Mouse (Mus musculus): ENCODE data around the gene Ube2h. TPM values are rescaled to one million over a fixed set of nuclear protein-coding genes. Genes with fewer than 3 reads are reported as not detected.

Ube2h gene
- polyA plus RNA-seq, 1 experiment from 2014 or later: 18.6 TPM

GRCm38 (mm10) chr6:30248708-30249107 is 55.6 kb downstream of the Ube2h start:
- WGBS: 78% methylated on average over 3 of the region's 3 CpGs
- H3K27me3 ChIP-seq (replicated peaks; ENCODE audit: control insufficient read depth, insufficient read depth, low read length): no peaks in the 10 kb centered on the region
- H3K27ac ChIP-seq (ENCODE audit: low read depth, low read length): no peak overlapping the region
- ATAC-seq: no peak
- no peak overlapping the region for H3K4me2 ChIP-seq (replicated peaks; ENCODE audit: low read depth)
- H3K4me1 ChIP-seq (replicated peaks; ENCODE audit: control insufficient read depth, insufficient read depth, low read length): no peaks in the 10 kb centered on the region
- no peak overlapping the region for H3K4me3 ChIP-seq (ENCODE audit: low read depth, low read length)
- peaks cover 14% of the 10 kb centered on the region for H3K36me3 ChIP-seq (ENCODE audit: control insufficient read depth, insufficient read depth)
- no peaks in the 10 kb centered on the region for H3K9me3 ChIP-seq (ENCODE audit: control insufficient read depth)
- TF ChIP-seq CTCF (IDR thresholded peaks at IDR 0.05; ENCODE audit: low read depth): no peak
- no peak overlapping the region for H3K9ac ChIP-seq (ENCODE audit: low read depth, low read length)

- H3K36me3 ChIP-seq (ENCODE audit: control insufficient read depth, insufficient read depth): 0 out of 2 replicates have a peak, but pooled peaks cover 4% of the 10 kb centered on the region
- TF ChIP-seq CTCF (IDR thresholded peaks at IDR 0.05; ENCODE audit: low read depth): no peak
- ATAC-seq: no peak
- no peak overlapping the region for H3K4me3 ChIP-seq (ENCODE audit: low read depth, low read length)
- H3K27ac ChIP-seq (ENCODE audit: low read depth, low read length): no peak overlapping the region
- no peaks in the 10 kb centered on the region for H3K4me1 ChIP-seq (replicated peaks; ENCODE audit: control insufficient read depth, insufficient read depth, low read length)
- H3K9ac ChIP-seq (ENCODE audit: low read depth, low read length): no peak overlapping the region
- H3K9me3 ChIP-seq (ENCODE audit: control insufficient read depth): no peaks in the 10 kb centered on the region
- 85% methylated on average over 5 of the region's 5 CpGs for WGBS
- no peaks in the 10 kb centered on the region for H3K27me3 ChIP-seq (replicated peaks; ENCODE audit: control insufficient read depth, insufficient read depth, low read length)
- no peak overlapping the region for H3K4me2 ChIP-seq (replicated peaks; ENCODE audit: low read depth)
These were observed 58.4 kb downstream of the Ube2h start for GRCm38 (mm10) chr6:30245940-30246339.

DNA sequence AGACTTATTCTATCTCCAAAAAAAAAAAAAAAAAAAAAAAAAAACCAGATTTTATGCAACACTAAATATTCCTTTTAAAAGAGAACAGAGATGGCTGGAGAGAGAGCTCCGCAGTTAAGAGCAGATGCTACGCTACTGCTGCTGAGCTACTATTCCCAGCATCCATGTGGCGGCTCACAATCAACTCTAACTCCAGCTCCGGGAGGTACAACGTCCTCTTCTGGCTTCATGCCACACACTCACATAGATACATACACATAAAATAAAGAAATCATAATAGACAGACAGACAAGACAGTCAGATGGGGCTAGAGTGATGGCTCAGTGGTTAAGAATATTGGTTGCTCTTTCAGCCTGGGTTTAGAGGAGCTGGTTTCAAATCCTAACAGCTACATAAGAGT is 58.9 kb downstream of the Ube2h start:
- WGBS: 88% methylated on average over 5 of the region's 5 CpGs
- no peak for ATAC-seq
- H3K36me3 ChIP-seq (ENCODE audit: control insufficient read depth, insufficient read depth): 0 out of 2 replicates have a peak, but pooled peaks cover 4% of the 10 kb centered on the region
- no peak overlapping the region for H3K4me2 ChIP-seq (replicated peaks; ENCODE audit: low read depth)
- no peak overlapping the region for H3K9ac ChIP-seq (ENCODE audit: low read depth, low read length)
- no peak overlapping the region for H3K4me3 ChIP-seq (ENCODE audit: low read depth, low read length)
- no peaks in the 10 kb centered on the region for H3K9me3 ChIP-seq (ENCODE audit: control insufficient read depth)
- no peak overlapping the region for H3K27ac ChIP-seq (ENCODE audit: low read depth, low read length)
- H3K4me1 ChIP-seq (replicated peaks; ENCODE audit: control insufficient read depth, insufficient read depth, low read length): no peaks in the 10 kb centered on the region
- no peak for TF ChIP-seq CTCF (IDR thresholded peaks at IDR 0.05; ENCODE audit: low read depth)
- H3K27me3 ChIP-seq (replicated peaks; ENCODE audit: control insufficient read depth, insufficient read depth, low read length): no peaks in the 10 kb centered on the region

DNA sequence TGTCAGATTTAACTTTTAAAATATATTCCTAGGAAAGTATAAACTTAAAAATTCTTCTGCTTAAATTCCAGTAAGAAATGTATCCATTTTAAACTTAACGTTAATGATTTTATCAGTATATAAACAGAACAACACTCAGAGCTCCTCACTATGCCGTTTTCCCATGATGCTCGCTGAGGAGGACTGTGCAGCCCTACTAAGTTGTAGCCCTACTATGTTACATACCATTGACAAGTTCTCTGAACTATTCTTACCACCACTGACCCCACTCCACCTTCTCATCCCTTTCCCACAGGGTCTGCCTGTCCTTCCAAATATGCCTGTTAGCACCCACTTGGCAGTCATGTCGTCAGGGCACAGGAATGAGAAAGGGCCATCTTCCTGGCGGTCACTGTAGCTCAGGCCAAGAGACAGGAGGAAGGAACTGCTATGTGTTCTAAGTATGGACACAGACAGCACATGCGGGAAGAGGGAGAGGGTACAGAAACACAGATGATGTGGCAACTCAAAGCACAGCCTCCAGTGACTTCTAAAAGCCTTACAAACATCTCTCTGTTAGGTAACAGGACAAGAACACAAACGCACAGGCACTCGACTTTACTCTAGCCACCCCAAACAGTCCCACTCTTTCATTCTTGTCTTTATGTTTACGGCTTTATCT is 60.9 kb downstream of the Ube2h start:
- TF ChIP-seq CTCF (IDR thresholded peaks at IDR 0.05; ENCODE audit: low read depth): no peak
- Histone ChIP-seq H3K4me3 (ENCODE audit: low read depth, low read length) (no peak overlapping the region), H3K36me3 (ENCODE audit: control insufficient read depth, insufficient read depth) (peaks cover 7% of the 10 kb centered on the region; the same call in 1 of the 2 replicates), H3K9me3 (ENCODE audit: control insufficient read depth) (no peaks in the 10 kb centered on the region), H3K4me1 (replicated peaks; ENCODE audit: control insufficient read depth, insufficient read depth, low read length) (no peaks in the 10 kb centered on the region), H3K4me2 (replicated peaks; ENCODE audit: low read depth) (no peak overlapping the region), H3K9ac (ENCODE audit: low read depth, low read length) (no peak overlapping the region), H3K27ac (ENCODE audit: low read depth, low read length) (no peak overlapping the region), H3K27me3 (replicated peaks; ENCODE audit: control insufficient read depth, insufficient read depth, low read length) (no peaks in the 10 kb centered on the region)
- WGBS: 85% methylated on average over 9 of the region's 9 CpGs
- ATAC-seq: no peak

GRCm38 (mm10) chr6:30242928-30243327 is 61.4 kb downstream of the Ube2h start:
- no peak overlapping the region for H3K27ac ChIP-seq (ENCODE audit: low read depth, low read length)
- H3K4me1 ChIP-seq (replicated peaks; ENCODE audit: control insufficient read depth, insufficient read depth, low read length): no peaks in the 10 kb centered on the region
- ATAC-seq: no peak
- H3K36me3 ChIP-seq (ENCODE audit: control insufficient read depth, insufficient read depth): peaks cover 7% of the 10 kb centered on the region; the same call in 1 of the 2 replicates
- H3K9ac ChIP-seq (ENCODE audit: low read depth, low read length): no peak overlapping the region
- no peak for TF ChIP-seq CTCF (IDR thresholded peaks at IDR 0.05; ENCODE audit: low read depth)
- no peak overlapping the region for H3K4me3 ChIP-seq (ENCODE audit: low read depth, low read length)
- WGBS: 68% methylated on average over 4 of the region's 4 CpGs
- no peak overlapping the region for H3K4me2 ChIP-seq (replicated peaks; ENCODE audit: low read depth)
- H3K27me3 ChIP-seq (replicated peaks; ENCODE audit: control insufficient read depth, insufficient read depth, low read length): no peaks in the 10 kb centered on the region
- no peaks in the 10 kb centered on the region for H3K9me3 ChIP-seq (ENCODE audit: control insufficient read depth)

- 72% methylated on average over 7 of the region's 7 CpGs for WGBS
- H3K4me3 ChIP-seq (ENCODE audit: low read depth, low read length): no peak overlapping the region
- ATAC-seq: no peak
These were observed 64.2 kb downstream of the Ube2h start for GRCm38 (mm10) chr6:30240105-30240504.

More at GRCm38 (mm10) chr6:30240105-30240504, 64.2 kb downstream of the Ube2h start:
- Histone ChIP-seq H3K9me3 (ENCODE audit: control insufficient read depth) (no peaks in the 10 kb centered on the region), H3K9ac (ENCODE audit: low read depth, low read length) (no peak overlapping the region), H3K4me1 (replicated peaks; ENCODE audit: control insufficient read depth, insufficient read depth, low read length) (no peaks in the 10 kb centered on the region), H3K27ac (ENCODE audit: low read depth, low read length) (no peak overlapping the region), H3K27me3 (replicated peaks; ENCODE audit: control insufficient read depth, insufficient read depth, low read length) (no peaks in the 10 kb centered on the region), H3K36me3 (ENCODE audit: control insufficient read depth, insufficient read depth) (peaks cover 3% of the 10 kb centered on the region; the same call in 1 of the 2 replicates), H3K4me2 (replicated peaks; ENCODE audit: low read depth) (no peak overlapping the region)
- TF ChIP-seq CTCF (IDR thresholded peaks at IDR 0.05; ENCODE audit: low read depth): no peak

Measured in intestine, postnatal 0 days (tissue).